Mouse (Mus musculus) bone marrow, adult 2 months (tissue): ENCODE measurements around the gene Lrrc71. TPM values are rescaled to one million over a fixed set of nuclear protein-coding genes. Genes with fewer than 3 reads are reported as not detected.

Experiments
- H3K27ac ChIP-seq: fragments of 200-500 bp; 2 replicates; pipeline ENCODE4 v1.5.1; 2012; ENCODE audit warnings: low read depth, mild to moderate bottlenecking, control low read depth, inconsistent platforms, low read length; ENCODE audit not compliant: control insufficient read depth, poor library complexity, insufficient read depth
- H3K4me1 ChIP-seq: fragments of 200-500 bp; 2 replicates; pipeline ENCODE4 v1.6.1; 2011; ENCODE audit warnings: low read length; ENCODE audit not compliant: control insufficient read depth, insufficient read depth
- H3K4me3 ChIP-seq: fragments of 200-500 bp; replicated peaks from 2 replicates; pipeline ENCODE3; 2011; ENCODE audit warnings: mild to moderate bottlenecking, low read depth, low read length, control low read depth; ENCODE audit not compliant: control insufficient read depth
- CTCF ChIP-seq: fragments of 200-500 bp; IDR thresholded peaks from 2 replicates; pipeline ENCODE4 v1.5.1; 2011; ENCODE audit warnings: low read length, control low read depth; ENCODE audit not compliant: control insufficient read depth, insufficient read depth
- POLR2A ChIP-seq: fragments of 200-500 bp; IDR thresholded peaks from 2 replicates; pipeline ENCODE4 v1.6.1; 2011; ENCODE audit warnings: low read depth, mild to moderate bottlenecking, control low read depth, low read length, borderline replicate concordance; ENCODE audit not compliant: control insufficient read depth
- WGBS: fragments of 180-500 bp; shearing (Covaris S2); methylation state at CpG from one replicate; pipeline ENCODE4 v1.1.7; 2018; 5-methylcytosine and 5-hydroxymethylcytosine counted together
- polyA plus RNA-seq: library from polyadenylated mRNA; stranded (reverse); fragments of >200 nt; gene quantifications from 2 replicates; pipeline ENCODE4 v1.2.4, GENCODE M21; 2011; ENCODE audit warnings: low replicate concordance; ENCODE audit not compliant: missing spikeins, insufficient read depth, insufficient read length

Gene Lrrc71
- polyA plus RNA-seq, 1 experiment = 11.7 TPM

- no peak overlapping the region for H3K27ac ChIP-seq
- TF ChIP-seq CTCF (no peak), POLR2A (no peak)
- H3K4me1 ChIP-seq = no peaks in the 10 kb centered on the region
- 87% methylated on average over 20 of the region's 20 CpGs for WGBS
- H3K4me3 ChIP-seq = no peak overlapping the region
Observed at GRCm38 (mm10) chr3:87756488-87756887, 8.1 kb upstream of the Lrrc71 start.

- TF ChIP-seq POLR2A (no peak), CTCF (peak; percentile 87)
- Histone ChIP-seq H3K4me3 (no peak overlapping the region), H3K27ac (no peak overlapping the region), H3K4me1 (no peaks in the 10 kb centered on the region)
- WGBS = 20% methylated on average over 24 of the region's 24 CpGs
Observed at GRCm38 (mm10) chr3:87755964-87756363, 7.5 kb upstream of the Lrrc71 start.

- no peak for TF ChIP-seq CTCF
- TF ChIP-seq POLR2A = no peak
- H3K27ac ChIP-seq = no peak overlapping the region
- WGBS = 88% methylated on average over 13 of the region's 13 CpGs
- no peak overlapping the region for H3K4me3 ChIP-seq
- no peaks in the 10 kb centered on the region for H3K4me1 ChIP-seq
Observed at GRCm38 (mm10) chr3:87753829-87754228, 5.4 kb upstream of the Lrrc71 start.

GRCm38 (mm10) chr3:87752567-87752966, 4.1 kb upstream of the Lrrc71 start:
- no peak for TF ChIP-seq CTCF
- TF ChIP-seq POLR2A = no peak
- no peak overlapping the region for H3K27ac ChIP-seq
- 72% methylated on average over 3 of the region's 3 CpGs for WGBS
- no peaks in the 10 kb centered on the region for H3K4me1 ChIP-seq
- H3K4me3 ChIP-seq = no peak overlapping the region

- Histone ChIP-seq H3K27ac (no peak overlapping the region), H3K4me3 (no peak overlapping the region), H3K4me1 (no peaks in the 10 kb centered on the region)
- WGBS = 90% methylated on average over 12 of the region's 12 CpGs
- no peak for TF ChIP-seq CTCF
- no peak for TF ChIP-seq POLR2A
Observed at GRCm38 (mm10) chr3:87749977-87750376, 1.6 kb upstream of the Lrrc71 start.

GRCm38 (mm10) chr3:87749036-87749435, 611 bp upstream of the Lrrc71 start:
- TF ChIP-seq CTCF = peak; percentile 81
- no peak for TF ChIP-seq POLR2A
- Histone ChIP-seq H3K4me1 (no peaks in the 10 kb centered on the region; the same call in 1 of the 2 replicates), H3K27ac (no peak overlapping the region), H3K4me3 (no peak overlapping the region)
- 21% methylated on average over 5 of the region's 5 CpGs for WGBS

GRCm38 (mm10) chr3:87745036-87745659, 3.3 kb downstream of the Lrrc71 start:
- no peak overlapping the region for H3K27ac ChIP-seq
- TF ChIP-seq CTCF (no peak), POLR2A (no peak)
- WGBS = 58% methylated on average over 18 of the region's 18 CpGs
- peaks cover 5% of the 10 kb centered on the region for H3K4me1 ChIP-seq
- no peak overlapping the region for H3K4me3 ChIP-seq

GRCm38 (mm10) chr3:87743927-87744326, 4.5 kb downstream of the Lrrc71 start:
- TF ChIP-seq CTCF (no peak), POLR2A (no peak)
- 17% methylated on average over 4 of the region's 4 CpGs for WGBS
- H3K4me3 ChIP-seq = no peak overlapping the region
- H3K27ac ChIP-seq = no peak overlapping the region
- H3K4me1 ChIP-seq = peaks cover 5% of the 10 kb centered on the region

GRCm38 (mm10) chr3:87742735-87743134, 5.7 kb downstream of the Lrrc71 start:
- Histone ChIP-seq H3K4me1 (peaks cover 5% of the 10 kb centered on the region), H3K27ac (no peak overlapping the region), H3K4me3 (no peak overlapping the region)
- no peak for TF ChIP-seq POLR2A
- no peak for TF ChIP-seq CTCF
- WGBS = 10% methylated on average over 16 of the region's 16 CpGs
